10 mouse cellular contexts compared by ENCODE assay signal in the genomic region with DNA sequence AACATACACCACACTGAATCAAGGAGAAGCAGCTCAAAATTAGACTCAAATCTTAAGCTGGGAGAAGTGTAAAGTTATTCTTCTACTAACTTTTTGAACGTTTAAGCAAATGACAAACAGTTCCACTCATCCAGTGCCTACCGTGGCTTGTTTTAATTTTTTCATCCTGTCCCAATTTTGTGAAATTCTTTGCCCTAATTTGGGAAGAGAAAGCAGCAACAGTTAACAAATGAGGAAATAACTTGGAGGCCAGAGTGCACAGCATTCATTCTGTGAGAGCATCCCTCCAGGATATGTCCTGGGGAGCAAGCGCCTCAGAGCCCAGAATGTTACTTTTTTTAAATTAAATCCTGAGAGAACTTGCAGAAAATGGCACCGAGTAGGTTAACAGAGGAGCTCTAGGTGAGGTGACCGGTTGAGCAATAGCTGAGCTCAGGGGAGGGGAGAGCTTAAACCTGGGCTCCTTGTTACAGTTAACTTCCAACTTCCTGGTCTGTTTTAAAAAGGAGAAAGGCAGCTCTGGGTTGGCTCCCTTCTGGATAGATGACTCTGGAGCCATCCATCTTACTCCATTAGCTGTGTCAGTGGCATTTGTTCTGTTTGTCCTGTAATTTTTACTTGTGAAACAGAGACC. TPM values are rescaled to one million over a fixed set of nuclear protein-coding genes. Genes with fewer than 3 reads are reported as not detected.
A peak's percentile ranks its signal among the peaks of the same experiment; 100 is the strongest.
DNase-seq lines count a peak whose midpoint lies in the region; ATAC-seq and TF ChIP-seq lines count a peak whose summit lies in the region.
"Had no signal": no experiment of that assay in that cellular context is flagged by ENCODE, and none has a peak within 500 bp of the region (broad histone marks: within the 10 kb centered on the region; RNA-seq: fewer than 3 reads in every experiment).

No protein-coding gene starts in this region.

- peak overlapping the region; percentile 75 for H3K4me2 ChIP-seq in kidney, postnatal 0 days (ENCODE audit: low read length)
- peak overlapping the region; percentile 71 for H3K4me2 ChIP-seq in embryonic facial prominence, embryonic 12.5 days (replicated peaks)
- peak overlapping the region; percentile 84 for H3K4me2 ChIP-seq in intestine, postnatal 0 days (replicated peaks; ENCODE audit: low read depth)
- peak overlapping the region; percentile 76 for H3K4me2 ChIP-seq in neural tube, embryonic 12.5 days (replicated peaks)

- H3K9me3 ChIP-seq in kidney, postnatal 0 days (replicated peaks; ENCODE audit: low read length) = no peaks in the 10 kb centered on the region
- no peaks in the 10 kb centered on the region for H3K9me3 ChIP-seq in embryonic facial prominence, embryonic 12.5 days
- no peaks in the 10 kb centered on the region for H3K9me3 ChIP-seq in intestine, postnatal 0 days (ENCODE audit: control insufficient read depth)
- H3K9me3 ChIP-seq in neural tube, embryonic 12.5 days = no peaks in the 10 kb centered on the region

- peaks cover 10% of the 10 kb centered on the region; the same call in 1 of the 2 replicates for H3K4me1 ChIP-seq in kidney, postnatal 0 days (replicated peaks; ENCODE audit: insufficient read depth, low read length)
- peaks cover 20% of the 10 kb centered on the region for H3K4me1 ChIP-seq in embryonic facial prominence, embryonic 12.5 days
- 0 out of 2 replicates have a peak, but pooled peaks cover 8% of the 10 kb centered on the region for H3K4me1 ChIP-seq in intestine, postnatal 0 days (replicated peaks; ENCODE audit: control insufficient read depth, insufficient read depth, low read length)
- peaks cover 16% of the 10 kb centered on the region for H3K4me1 ChIP-seq in neural tube, embryonic 12.5 days

- H3K27ac ChIP-seq in kidney, postnatal 0 days = no peak overlapping the region
- H3K27ac ChIP-seq in embryonic facial prominence, embryonic 12.5 days = no peak overlapping the region
- no peak overlapping the region for H3K27ac ChIP-seq in intestine, postnatal 0 days (ENCODE audit: low read depth, low read length)
- H3K27ac ChIP-seq in neural tube, embryonic 12.5 days = no peak overlapping the region

- no peak for DNase-seq in kidney, postnatal 0 days (ENCODE audit: low spot score)
- no peak for DNase-seq in kidney, adult 18-20 months
- DNase-seq in thymus, adult 18-20 months = no peak
- DNase-seq in c-Kit-positive CD71-positive TER-119-positive erythroid progenitor cells, embryonic 14.5 days (ENCODE audit: low spot score) = no peak
- DNase-seq in ovary, postnatal 36 days (ENCODE audit: low spot score) = no peak

- ATAC-seq in kidney, postnatal 0 days (replicated peaks; ENCODE audit: low FRiP score, low read depth) = no peak
- ATAC-seq in embryonic facial prominence, embryonic 12.5 days (ENCODE audit: insufficient number of reproducible peaks, insufficient read depth, low FRiP score, low TSS enrichment) = no peak
- no peak for ATAC-seq in intestine, postnatal 0 days
- no peak for ATAC-seq in neural tube, embryonic 12.5 days (ENCODE audit: low FRiP score, low read depth)
- ATAC-seq: activated CD4-positive, CD25-positive, alpha-beta regulatory T cell, adult 4 months; inflammation-experienced regulatory T-cells, adult 6 months had no signal

- peak overlapping the region; percentile 70 for H3K4me3 ChIP-seq in kidney, postnatal 0 days (replicated peaks; ENCODE audit: low read depth, low read length)
- peak overlapping the region; percentile 83 for H3K4me3 ChIP-seq in embryonic facial prominence, embryonic 12.5 days
- peak overlapping the region; percentile 79; the same call in 1 of the 2 replicates for H3K4me3 ChIP-seq in intestine, postnatal 0 days (ENCODE audit: low read depth, low read length)
- H3K4me3 ChIP-seq in neural tube, embryonic 12.5 days = no peak overlapping the region

- 64% methylated on average over 5 of the region's 5 CpGs for WGBS in kidney, postnatal 0 days
- 55% methylated on average over 5 of the region's 5 CpGs for WGBS in embryonic facial prominence, embryonic 12.5 days
- 41% methylated on average over 5 of the region's 5 CpGs for WGBS in intestine, postnatal 0 days
- WGBS in neural tube, embryonic 12.5 days = 86% methylated on average over 5 of the region's 5 CpGs

- peak overlapping the region; percentile 77; the same call in 1 of the 2 replicates for H3K9ac ChIP-seq in kidney, postnatal 0 days (ENCODE audit: low read depth, low read length)
- H3K9ac ChIP-seq in embryonic facial prominence, embryonic 12.5 days = peak overlapping the region; percentile 80
- H3K9ac ChIP-seq in intestine, postnatal 0 days (ENCODE audit: low read depth, low read length) = no peak overlapping the region
- H3K9ac ChIP-seq in neural tube, embryonic 12.5 days = no peak overlapping the region

- peaks cover 24% of the 10 kb centered on the region for H3K36me3 ChIP-seq in kidney, postnatal 0 days (ENCODE audit: insufficient read depth, low read length)
- peaks cover 23% of the 10 kb centered on the region for H3K36me3 ChIP-seq in embryonic facial prominence, embryonic 12.5 days
- peaks cover 21% of the 10 kb centered on the region for H3K36me3 ChIP-seq in intestine, postnatal 0 days (ENCODE audit: control insufficient read depth, insufficient read depth)
- peaks cover 28% of the 10 kb centered on the region for H3K36me3 ChIP-seq in neural tube, embryonic 12.5 days

- no peak for TF ChIP-seq CTCF in kidney, postnatal 0 days (IDR thresholded peaks at IDR 0.05; ENCODE audit: low read depth)
- no peak for TF ChIP-seq CTCF in intestine, postnatal 0 days (IDR thresholded peaks at IDR 0.05; ENCODE audit: low read depth)

- no peaks in the 10 kb centered on the region for H3K27me3 ChIP-seq in kidney, postnatal 0 days (ENCODE audit: insufficient read depth, low read length)
- no peaks in the 10 kb centered on the region for H3K27me3 ChIP-seq in embryonic facial prominence, embryonic 12.5 days
- H3K27me3 ChIP-seq in intestine, postnatal 0 days (replicated peaks; ENCODE audit: control insufficient read depth, insufficient read depth, low read length) = no peaks in the 10 kb centered on the region
- no peaks in the 10 kb centered on the region for H3K27me3 ChIP-seq in neural tube, embryonic 12.5 days (replicated peaks)

RNA-seq across cellular contexts. Expression of gene M6pr, which starts 1.8 kb away (rescaled TPM):
- polyA plus RNA-seq in kidney, postnatal 0 days (2015; fragmentation: Nextera tagmentation; extraction: Ambion mirVana) = 130 and 138 TPM in 2 replicates
- polyA plus RNA-seq in embryonic facial prominence, embryonic 12.5 days (2016; fragmentation: Nextera tagmentation; extraction: Ambion mirVana) = 72.6 and 75.1 TPM in 2 replicates
- polyA plus RNA-seq in intestine, postnatal 0 days (2015; fragmentation: Nextera tagmentation; extraction: Ambion mirVana) = 91.7 and 92.2 TPM in 2 replicates
- polyA plus RNA-seq in neural tube, embryonic 12.5 days (2016; fragmentation: Nextera tagmentation; extraction: Ambion mirVana) = 67.9 and 73.6 TPM in 2 replicates

RNA-seq across cellular contexts. Expression of gene Klrg1, which starts 27.6 kb away (rescaled TPM):
- polyA plus RNA-seq in kidney, postnatal 0 days (2015; fragmentation: Nextera tagmentation; extraction: Ambion mirVana) = 0.08 TPM in 1 of 2 replicates, not detected in the other
- 0.15 TPM in 2 replicates for polyA plus RNA-seq in embryonic facial prominence, embryonic 12.5 days (2016; fragmentation: Nextera tagmentation; extraction: Ambion mirVana)
- polyA plus RNA-seq in intestine, postnatal 0 days (2015; fragmentation: Nextera tagmentation; extraction: Ambion mirVana) = 0.08 TPM in 1 of 2 replicates, not detected in the other
- 0.27 TPM in 1 of 2 replicates, not detected in the other for polyA plus RNA-seq in neural tube, embryonic 12.5 days (2016; fragmentation: Nextera tagmentation; extraction: Ambion mirVana)

RNA-seq across cellular contexts. Expression of gene Phc1, which starts 30.1 kb away (rescaled TPM):
- 13.6 and 14.0 TPM in 2 replicates for polyA plus RNA-seq in kidney, postnatal 0 days (2015; fragmentation: Nextera tagmentation; extraction: Ambion mirVana)
- 29.4 and 30.0 TPM in 2 replicates for polyA plus RNA-seq in embryonic facial prominence, embryonic 12.5 days (2016; fragmentation: Nextera tagmentation; extraction: Ambion mirVana)
- polyA plus RNA-seq in intestine, postnatal 0 days (2015; fragmentation: Nextera tagmentation; extraction: Ambion mirVana) = 3.3 and 3.5 TPM in 2 replicates
- 31.0 and 35.6 TPM in 2 replicates for polyA plus RNA-seq in neural tube, embryonic 12.5 days (2016; fragmentation: Nextera tagmentation; extraction: Ambion mirVana)

Comparison
In these comparisons a context has a peak if more than half of its experiments do, and no peak if none do; other contexts are left out.
1. H3K9ac ChIP-seq: peak in kidney, postnatal 0 days (single experiment) and embryonic facial prominence, embryonic 12.5 days (single experiment); none in intestine, postnatal 0 days (single experiment) and neural tube, embryonic 12.5 days (single experiment).
2. Peak in every context shown above with its lines, with median percentiles within 50 percentile points of each other: H3K4me2 ChIP-seq.